Comparison of ENCODE assay signal across 15 mouse cellular contexts in genomic region chr12:106311831-106312600, GRCm38 (mm10).
DNase-seq lines count a peak whose midpoint lies in the region; ATAC-seq and TF ChIP-seq lines count a peak whose summit lies in the region.
"Had no signal": no experiment of that assay in that cellular context is flagged by ENCODE, and none has a peak within 500 bp of the region (broad histone marks: within the 10 kb centered on the region; RNA-seq: fewer than 3 reads in every experiment).

No protein-coding gene starts in this region.

- peak; percentile 56 for DNase-seq in hindbrain, embryonic 10.5 days (ENCODE audit: low spot score)
- DNase-seq in hindbrain, postnatal 0 days (ENCODE audit: low spot score) = no peak
- no peak for DNase-seq in spleen, adult 2 months (ENCODE audit: low read depth in 1 of 2, low spot score in 2 of 2)
- no peak for DNase-seq in spleen, postnatal 14 days (ENCODE audit: low spot score in 2 of 2)
- peak; percentile 23 for DNase-seq in embryo, embryonic 9.5 days (ENCODE audit: extremely low spot score)
- peak; percentile 40 for DNase-seq in mesoderm, embryonic 11.5 days (ENCODE audit: low read depth, low spot score)
- no peak for DNase-seq in ovary, adult 18-20 months (ENCODE audit: low spot score)
- DNase-seq: cerebellum, adult 9-10 months; gastrocnemius, postnatal 36 days; heart, postnatal 36 days; lung, postnatal 10 days had no signal

- H3K9ac ChIP-seq in hindbrain, postnatal 0 days (replicated peaks; ENCODE audit: low read length) = no peak overlapping the region

- no peak for TF ChIP-seq POLR2A in spleen, adult 2 months (IDR thresholded peaks at IDR 0.05; ENCODE audit: low read depth, low read length)

- peak overlapping the region; percentile 79; the same call in 1 of the 2 replicates for H3K27ac ChIP-seq in hindbrain, embryonic 10.5 days
- no peak overlapping the region for H3K27ac ChIP-seq in hindbrain, postnatal 0 days
- H3K27ac ChIP-seq in spleen, adult 2 months (ENCODE audit: insufficient read depth, low read length) = peak overlapping the region; percentile 89
- H3K27ac ChIP-seq: embryonic facial prominence, embryonic 12.5 days; heart, embryonic 10.5 days; neural tube, embryonic 13.5 days had no signal

- no peaks in the 10 kb centered on the region for H3K36me3 ChIP-seq in hindbrain, embryonic 10.5 days
- H3K36me3 ChIP-seq in hindbrain, postnatal 0 days (ENCODE audit: insufficient read depth, low read length) = no peaks in the 10 kb centered on the region
- no peaks in the 10 kb centered on the region for H3K36me3 ChIP-seq in spleen, adult 2 months (ENCODE audit: control insufficient read depth, insufficient read depth, low read length)
- H3K36me3 ChIP-seq: embryonic facial prominence, embryonic 12.5 days; heart, embryonic 10.5 days; neural tube, embryonic 13.5 days had no signal

- peaks cover 48% of the 10 kb centered on the region for H3K27me3 ChIP-seq in hindbrain, embryonic 10.5 days (ENCODE audit: insufficient read depth, poor library complexity, severe bottlenecking)
- H3K27me3 ChIP-seq in hindbrain, postnatal 0 days (ENCODE audit: insufficient read depth, low read length) = peaks cover 26% of the 10 kb centered on the region; the same call in 1 of the 2 replicates
- no peaks in the 10 kb centered on the region for H3K27me3 ChIP-seq in spleen, adult 2 months (ENCODE audit: control insufficient read depth, insufficient read depth, low read length)
- H3K27me3 ChIP-seq: megakaryocyte, embryonic 14.5 days had no signal

- TF ChIP-seq CTCF in hindbrain, postnatal 0 days (IDR thresholded peaks at IDR 0.05; ENCODE audit: low read depth) = no peak
- TF ChIP-seq CTCF in spleen, adult 2 months (IDR thresholded peaks at IDR 0.05; ENCODE audit: extremely low read depth, insufficient read depth, insufficient read length, insufficient replicate concordance) = no peak

- WGBS in hindbrain, embryonic 10.5 days = 35% methylated on average over 17 of the region's 17 CpGs
- 49% methylated on average over 17 of the region's 17 CpGs for WGBS in hindbrain, postnatal 0 days
- WGBS in spleen, adult 2 months = 88% methylated on average over 17 of the region's 17 CpGs

- no peak overlapping the region for H3K4me2 ChIP-seq in hindbrain, postnatal 0 days (ENCODE audit: low read depth, low read length)

- peak overlapping the region; percentile 53; the same call in 1 of the 2 replicates for H3K4me3 ChIP-seq in hindbrain, embryonic 10.5 days
- no peak overlapping the region for H3K4me3 ChIP-seq in hindbrain, postnatal 0 days (ENCODE audit: low read length)
- H3K4me3 ChIP-seq in spleen, adult 2 months (ENCODE audit: extremely low read depth, insufficient read depth, insufficient read length) = no peak overlapping the region
- H3K4me3 ChIP-seq: megakaryocyte, embryonic 14.5 days had no signal

- ATAC-seq in hindbrain, postnatal 0 days = no peak

- H3K9me3 ChIP-seq in hindbrain, embryonic 10.5 days = no peaks in the 10 kb centered on the region
- no peaks in the 10 kb centered on the region for H3K9me3 ChIP-seq in hindbrain, postnatal 0 days (ENCODE audit: low read length)
- H3K9me3 ChIP-seq: embryonic facial prominence, embryonic 12.5 days; heart, embryonic 10.5 days; neural tube, embryonic 13.5 days had no signal

- peaks cover 55% of the 10 kb centered on the region for H3K4me1 ChIP-seq in hindbrain, embryonic 10.5 days (replicated peaks)
- peaks cover 3% of the 10 kb centered on the region; the same call in 1 of the 2 replicates for H3K4me1 ChIP-seq in hindbrain, postnatal 0 days (ENCODE audit: insufficient read depth, low read length)
- H3K4me1 ChIP-seq in spleen, adult 2 months (ENCODE audit: control insufficient read depth, insufficient read depth, insufficient read length) = no peaks in the 10 kb centered on the region; the same call in 1 of the 2 replicates
- H3K4me1 ChIP-seq: heart, embryonic 10.5 days; megakaryocyte, embryonic 14.5 days had no signal

Comparison
In these comparisons a context has a peak if more than half of its experiments do, and no peak if none do; other contexts are left out.
1. DNase-seq: peak in hindbrain, embryonic 10.5 days (single experiment), embryo, embryonic 9.5 days (single experiment) and mesoderm, embryonic 11.5 days (single experiment); none in hindbrain, postnatal 0 days (single experiment), spleen, adult 2 months (0 of 2), spleen, postnatal 14 days (0 of 2) and ovary, adult 18-20 months (single experiment).